In genomic region chr7:116290559-116290958, GRCm38 (mm10) we compare ENCODE assay signal across 17 mouse cellular contexts.
"Had no signal": no experiment of that assay in that cellular context is flagged by ENCODE, and none has a peak within 500 bp of the region (broad histone marks: within the 10 kb centered on the region; RNA-seq: fewer than 3 reads in every experiment).

No protein-coding gene starts in this region.

- H3K27me3 ChIP-seq: limb, embryonic 12.5 days; limb, embryonic 15.5 days; midbrain, embryonic 12.5 days; midbrain, embryonic 15.5 days; neural tube, embryonic 12.5 days; neural tube, embryonic 15.5 days had no signal

- H3K9ac ChIP-seq: limb, embryonic 12.5 days; limb, embryonic 15.5 days; midbrain, embryonic 12.5 days; midbrain, embryonic 15.5 days; neural tube, embryonic 12.5 days; neural tube, embryonic 15.5 days had no signal

- H3K4me1 ChIP-seq: midbrain, embryonic 15.5 days; neural tube, embryonic 15.5 days had no signal

- H3K4me2 ChIP-seq: limb, embryonic 12.5 days; limb, embryonic 15.5 days; midbrain, embryonic 12.5 days; midbrain, embryonic 15.5 days; neural tube, embryonic 12.5 days; neural tube, embryonic 15.5 days had no signal

- H3K4me3 ChIP-seq: limb, embryonic 12.5 days; limb, embryonic 15.5 days; midbrain, embryonic 12.5 days; midbrain, embryonic 15.5 days; neural tube, embryonic 12.5 days; neural tube, embryonic 15.5 days had no signal

- H3K9me3 ChIP-seq: limb, embryonic 12.5 days; limb, embryonic 15.5 days; midbrain, embryonic 12.5 days; midbrain, embryonic 15.5 days; neural tube, embryonic 12.5 days; neural tube, embryonic 15.5 days had no signal

- DNase-seq: kidney, postnatal 14 days; left cerebral cortex, postnatal 4 days; lung, adult 2 months; right cerebral cortex, adult 18-20 months; right cerebral cortex, postnatal 14 days; right cerebral cortex, postnatal 4 days; thymus, postnatal 36 days had no signal

- H3K27ac ChIP-seq: hindbrain, postnatal 0 days; limb, embryonic 12.5 days; limb, embryonic 15.5 days; macrophage; midbrain, embryonic 12.5 days; midbrain, embryonic 15.5 days; neural tube, embryonic 12.5 days; neural tube, embryonic 15.5 days had no signal

- H3K36me3 ChIP-seq: limb, embryonic 12.5 days; limb, embryonic 15.5 days; midbrain, embryonic 12.5 days; midbrain, embryonic 15.5 days; neural tube, embryonic 12.5 days; neural tube, embryonic 15.5 days had no signal

- ATAC-seq: hindbrain, postnatal 0 days; inflammation-experienced regulatory T-cells, adult 6 months; intestine, embryonic 16.5 days; midbrain, embryonic 15.5 days had no signal
